Mouse (Mus musculus): Measurements from ENCODE around the gene Iqgap1. TPM values are rescaled to one million over a fixed set of nuclear protein-coding genes. Genes with fewer than 3 reads are reported as not detected.

Gene Iqgap1
- 25.4 and 28.0 TPM in 2 replicates for polyA plus RNA-seq (2015; fragmentation: Nextera tagmentation; extraction: Ambion mirVana)

GRCm38 (mm10) chr7:80825843-80826403 is at the start of gene Iqgap1:
Gene Iqgap1, minus strand, starts transcription at chr7:80825974.

GRCm38 (mm10) chr7:80860729-80861274 is 35.0 kb upstream of the Iqgap1 start, which contains the start of gene Zscan2:
Gene Zscan2, plus strand, starts transcription at chr7:80860920.

GRCm38 (mm10) chr7:80688556-80689220 is 137.1 kb downstream of the Iqgap1 start, which contains the start of gene Crtc3:
Gene Crtc3, minus strand, starts transcription at chr7:80688877.

Other genes with a start within 250 kb of the Iqgap1 start
- gene Crtc3, start 137.1 kb downstream of the Iqgap1 start, polyA plus RNA-seq (2015; fragmentation: Nextera tagmentation; extraction: Ambion mirVana), result 15.3 and 16.7 TPM in 2 replicates
- 0.47 and 0.65 TPM in 2 replicates for gene Zscan2, start 34.9 kb upstream of the Iqgap1 start, polyA plus RNA-seq (2015; fragmentation: Nextera tagmentation; extraction: Ambion mirVana)
- 8.5 and 12.2 TPM in 2 replicates for gene Wdr73, start 75.3 kb upstream of the Iqgap1 start, polyA plus RNA-seq (2015; fragmentation: Nextera tagmentation; extraction: Ambion mirVana)
- gene Nmb, start 79.1 kb upstream of the Iqgap1 start, polyA plus RNA-seq (2015; fragmentation: Nextera tagmentation; extraction: Ambion mirVana), result 5.6 and 6.8 TPM in 2 replicates
- 110 and 113 TPM in 2 replicates for gene Sec11a, start 121.8 kb upstream of the Iqgap1 start, polyA plus RNA-seq (2015; fragmentation: Nextera tagmentation; extraction: Ambion mirVana)
- gene Zfp592, start 167.7 kb upstream of the Iqgap1 start, polyA plus RNA-seq (2015; fragmentation: Nextera tagmentation; extraction: Ambion mirVana), result 5.1 and 5.2 TPM in 2 replicates
- 27.6 and 37.8 TPM in 2 replicates for gene Alpk3, start 231.6 kb upstream of the Iqgap1 start, polyA plus RNA-seq (2015; fragmentation: Nextera tagmentation; extraction: Ambion mirVana)